Mouse (Mus musculus): ENCODE measurements around the gene Smu1. TPM values are rescaled to one million over a fixed set of nuclear protein-coding genes. Genes with fewer than 3 reads are reported as not detected.
A peak's percentile ranks its signal among the peaks of the same experiment; 100 is the strongest.

The Smu1 gene
- total and polyA plus RNA-seq, 3 experiments: 6.6 to 141 (median 51.4) TPM

DNA sequence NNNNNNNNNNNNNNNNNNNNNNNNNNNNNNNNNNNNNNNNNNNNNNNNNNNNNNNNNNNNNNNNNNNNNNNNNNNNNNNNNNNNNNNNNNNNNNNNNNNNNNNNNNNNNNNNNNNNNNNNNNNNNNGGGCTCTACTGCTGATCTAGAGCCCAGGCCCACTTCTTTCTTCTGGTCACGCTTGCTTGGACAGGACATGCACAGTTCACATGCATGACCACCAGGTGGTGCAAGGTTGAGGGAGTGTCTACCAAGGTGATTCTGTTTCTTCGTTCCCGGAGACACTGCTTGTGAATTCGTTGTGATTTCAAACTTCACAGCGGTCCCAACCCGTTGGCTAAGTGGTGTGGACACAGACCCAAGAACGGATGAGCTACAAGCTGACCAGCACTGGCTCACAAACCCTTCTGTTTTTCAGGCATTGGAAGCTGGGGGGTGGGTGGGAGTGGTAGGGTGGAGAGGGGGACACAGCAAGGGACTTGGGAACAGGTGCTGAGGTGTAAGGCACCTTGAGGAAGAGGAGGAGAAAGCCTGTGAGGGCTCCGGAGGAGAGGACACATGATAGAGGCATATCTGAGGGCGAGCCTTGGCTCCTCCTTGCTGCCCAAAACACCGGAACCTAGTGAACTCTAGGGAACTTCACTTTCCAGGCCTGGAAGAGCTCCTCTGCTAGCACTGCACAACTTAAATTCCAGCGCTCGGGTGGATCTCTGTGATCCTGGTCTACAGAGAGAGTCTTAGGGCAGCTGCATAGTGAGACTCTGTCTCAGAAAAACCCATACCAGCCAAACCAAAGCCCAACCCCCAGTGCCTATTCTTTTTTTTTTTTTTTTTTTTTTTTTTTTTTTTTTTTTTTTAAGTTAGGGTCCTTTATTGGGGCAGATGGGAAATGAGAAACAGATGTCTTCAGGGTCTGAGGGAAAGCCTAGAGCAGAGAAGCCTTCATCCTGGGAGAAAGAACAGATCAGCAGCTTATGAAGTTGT lies 16.8 kb upstream of the Smu1 start:
- Histone ChIP-seq H3K4me3 (ENCODE audit: low read depth, low read length) (no peak overlapping the region), H3K9me3 (replicated peaks) (no peaks in the 10 kb centered on the region), H3K4me1 (ENCODE audit: insufficient read depth, low read depth, low read length) (peaks cover 44% of the 10 kb centered on the region), H3K27me3 (ENCODE audit: insufficient read depth, low read length) (peaks cover 5% of the 10 kb centered on the region), H3K36me3 (replicated peaks) (no peaks in the 10 kb centered on the region)
- ATAC-seq (ENCODE audit: extremely low read depth, insufficient number of reproducible peaks, low FRiP score, poor library complexity, severe bottlenecking) (peak; percentile 54; the same call in 1 of the 2 replicates), DNase-seq (ENCODE audit: low spot score) (peak; percentile 55)
- TF ChIP-seq POLR2AphosphoS5 (IDR thresholded peaks at IDR 0.05; ENCODE audit: insufficient replicate concordance, low read depth, low read length) (no peak), GATA2 (IDR thresholded peaks at IDR 0.05; ENCODE audit: borderline replicate concordance, low read depth, low read length) (no peak), GATA1 (IDR thresholded peaks at IDR 0.05; ENCODE audit: borderline replicate concordance, low read length) (no peak), CTCF (IDR thresholded peaks at IDR 0.05; ENCODE audit: low read depth, low read length) (peak; percentile 88), TAL1 (conservative IDR thresholded peaks at IDR 0.05; ENCODE audit: low read depth, low read length) (no peak)

DNA sequence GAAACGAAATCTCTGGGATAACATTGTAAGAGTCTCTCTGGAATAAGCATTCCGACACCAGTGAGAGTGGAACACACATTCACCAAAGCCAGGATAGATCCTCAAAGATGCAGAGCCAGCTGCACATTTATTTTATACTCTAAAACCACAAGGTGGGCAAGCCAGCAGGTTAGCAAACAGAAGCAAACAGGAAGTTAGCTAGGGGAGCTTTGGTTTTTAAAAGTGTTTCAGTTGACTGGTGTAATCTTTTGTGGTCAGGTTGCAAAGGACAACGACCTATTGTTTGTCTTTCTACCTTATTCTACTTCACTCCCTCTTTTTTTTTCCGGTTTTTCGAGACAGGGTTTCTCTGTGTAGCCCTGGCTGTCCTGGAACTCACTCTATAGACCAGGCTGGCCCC lies 2.2 kb upstream of the Smu1 start:
- H3K4me3 ChIP-seq (ENCODE audit: low read depth, low read length): no peak overlapping the region
- ATAC-seq (ENCODE audit: extremely low read depth, insufficient number of reproducible peaks, low FRiP score, poor library complexity, severe bottlenecking): no peak
- H3K27me3 ChIP-seq (ENCODE audit: insufficient read depth, low read length): peaks cover 27% of the 10 kb centered on the region
- no peaks in the 10 kb centered on the region for H3K9me3 ChIP-seq (replicated peaks)
- H3K4me1 ChIP-seq (ENCODE audit: insufficient read depth, low read depth, low read length): peaks cover 24% of the 10 kb centered on the region
- peaks cover 9% of the 10 kb centered on the region for H3K36me3 ChIP-seq (replicated peaks)
- DNase-seq (ENCODE audit: low spot score): no peak
- TF ChIP-seq CTCF (IDR thresholded peaks at IDR 0.05; ENCODE audit: low read depth, low read length) (no peak), TAL1 (conservative IDR thresholded peaks at IDR 0.05; ENCODE audit: low read depth, low read length) (no peak), POLR2AphosphoS5 (IDR thresholded peaks at IDR 0.05; ENCODE audit: insufficient replicate concordance, low read depth, low read length) (no peak), GATA2 (IDR thresholded peaks at IDR 0.05; ENCODE audit: borderline replicate concordance, low read depth, low read length) (no peak), GATA1 (IDR thresholded peaks at IDR 0.05; ENCODE audit: borderline replicate concordance, low read length) (no peak)

DNA sequence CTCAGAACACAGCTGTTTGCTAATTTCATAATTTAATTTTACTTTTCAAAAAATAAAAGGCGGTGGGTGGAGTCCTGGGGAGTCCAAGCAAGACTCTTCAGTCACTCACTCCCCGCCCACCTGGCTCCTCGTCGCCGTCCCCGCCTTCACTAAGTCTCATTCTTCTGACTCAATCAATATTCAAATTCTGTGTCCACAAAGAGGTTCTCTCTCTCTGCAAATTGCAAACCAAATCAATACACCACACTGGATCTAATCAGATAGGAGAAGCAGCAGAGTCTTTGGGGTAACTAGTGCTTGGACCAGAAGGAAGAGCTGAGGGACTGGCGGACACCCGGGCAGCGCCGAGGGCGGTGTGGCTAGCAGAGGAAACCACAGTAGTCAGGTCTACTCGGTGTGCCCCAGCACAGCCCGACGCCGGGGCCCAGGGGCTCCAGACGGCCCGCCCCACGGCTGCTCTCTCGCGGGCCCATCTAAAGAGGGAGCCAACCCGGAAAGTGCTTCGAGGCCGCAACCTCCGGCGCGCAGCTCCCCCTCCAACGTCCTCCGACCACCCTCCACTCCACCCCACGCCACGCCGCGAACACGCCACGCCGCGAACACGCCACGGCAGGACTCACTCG lies 455 bp downstream of the Smu1 start:
- peaks cover 35% of the 10 kb centered on the region for H3K36me3 ChIP-seq (replicated peaks)
- H3K27me3 ChIP-seq (ENCODE audit: insufficient read depth, low read length): peaks cover 11% of the 10 kb centered on the region; the same call in 1 of the 2 replicates
- H3K4me1 ChIP-seq (ENCODE audit: insufficient read depth, low read depth, low read length): peaks cover 21% of the 10 kb centered on the region
- H3K9me3 ChIP-seq (replicated peaks): no peaks in the 10 kb centered on the region
- TF ChIP-seq GATA1 (IDR thresholded peaks at IDR 0.05; ENCODE audit: borderline replicate concordance, low read length) (no peak), POLR2AphosphoS5 (IDR thresholded peaks at IDR 0.05; ENCODE audit: insufficient replicate concordance, low read depth, low read length) (no peak), TAL1 (conservative IDR thresholded peaks at IDR 0.05; ENCODE audit: low read depth, low read length) (no peak), GATA2 (IDR thresholded peaks at IDR 0.05; ENCODE audit: borderline replicate concordance, low read depth, low read length) (no peak), CTCF (IDR thresholded peaks at IDR 0.05; ENCODE audit: low read depth, low read length) (no peak)
- H3K4me3 ChIP-seq (ENCODE audit: low read depth, low read length): peak overlapping the region; percentile 99
- DNase-seq (ENCODE audit: low spot score) (peak; percentile 50), ATAC-seq (ENCODE audit: extremely low read depth, insufficient number of reproducible peaks, low FRiP score, poor library complexity, severe bottlenecking) (no peak)

DNA sequence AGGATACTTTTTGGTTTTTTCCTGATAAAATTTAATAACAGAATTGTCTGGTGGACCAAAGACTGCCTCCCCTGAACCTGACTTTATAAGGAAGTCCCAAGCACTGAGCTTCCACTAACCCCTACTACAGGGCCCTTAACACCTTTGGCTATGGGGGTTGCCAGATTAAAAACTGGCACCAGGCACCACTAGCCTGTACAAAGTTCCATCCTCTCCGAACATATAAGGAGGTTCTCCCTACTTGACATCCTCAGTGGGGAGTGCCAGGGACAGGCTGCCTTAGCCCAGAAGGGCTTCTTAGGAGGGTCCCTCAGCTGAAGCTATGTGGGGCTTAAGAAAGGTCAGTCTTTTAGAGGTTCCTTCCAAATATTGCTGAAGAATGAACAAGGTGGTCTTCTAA lies 22.4 kb downstream of the Smu1 start:
- no peak overlapping the region for H3K4me3 ChIP-seq (ENCODE audit: low read depth, low read length)
- no peak for ATAC-seq (ENCODE audit: extremely low read depth, insufficient number of reproducible peaks, low FRiP score, poor library complexity, severe bottlenecking)
- no peaks in the 10 kb centered on the region for H3K9me3 ChIP-seq (replicated peaks)
- DNase-seq (ENCODE audit: low spot score): no peak
- H3K36me3 ChIP-seq (replicated peaks): peaks cover 83% of the 10 kb centered on the region
- TF ChIP-seq GATA2 (IDR thresholded peaks at IDR 0.05; ENCODE audit: borderline replicate concordance, low read depth, low read length) (no peak), CTCF (IDR thresholded peaks at IDR 0.05; ENCODE audit: low read depth, low read length) (no peak), TAL1 (conservative IDR thresholded peaks at IDR 0.05; ENCODE audit: low read depth, low read length) (no peak), POLR2AphosphoS5 (IDR thresholded peaks at IDR 0.05; ENCODE audit: insufficient replicate concordance, low read depth, low read length) (no peak), GATA1 (IDR thresholded peaks at IDR 0.05; ENCODE audit: borderline replicate concordance, low read length) (no peak)
- H3K4me1 ChIP-seq (ENCODE audit: insufficient read depth, low read depth, low read length): no peaks in the 10 kb centered on the region; the same call in none of the 2 replicates
- H3K27me3 ChIP-seq (ENCODE audit: insufficient read depth, low read length): no peaks in the 10 kb centered on the region

DNA sequence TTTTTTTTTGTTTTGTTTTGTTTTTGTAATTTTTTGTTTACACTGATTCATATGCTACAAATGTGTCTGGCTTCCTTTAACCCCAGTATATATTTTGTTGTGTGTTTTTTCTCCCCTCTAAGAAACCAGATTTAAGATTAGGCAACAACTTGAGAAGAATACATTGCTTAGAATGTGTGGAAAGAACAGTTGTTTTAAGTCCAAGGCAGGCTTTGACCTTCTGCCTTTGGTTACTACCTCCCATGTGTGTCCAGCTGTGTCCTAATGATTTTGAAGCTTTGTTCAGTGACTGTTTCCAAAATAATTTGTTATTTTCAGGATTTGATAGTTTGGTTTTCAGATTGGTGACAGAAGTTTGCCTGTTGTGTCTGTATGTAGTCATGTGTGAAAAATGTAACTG lies 26.5 kb downstream of the Smu1 start:
- H3K4me3 ChIP-seq (ENCODE audit: low read depth, low read length): no peak overlapping the region
- ATAC-seq (ENCODE audit: extremely low read depth, insufficient number of reproducible peaks, low FRiP score, poor library complexity, severe bottlenecking) (no peak), DNase-seq (ENCODE audit: low spot score) (no peak)
- peaks cover 81% of the 10 kb centered on the region for H3K36me3 ChIP-seq (replicated peaks)
- no peaks in the 10 kb centered on the region for H3K9me3 ChIP-seq (replicated peaks)
- peaks cover 22% of the 10 kb centered on the region for H3K4me1 ChIP-seq (ENCODE audit: insufficient read depth, low read depth, low read length)
- no peaks in the 10 kb centered on the region for H3K27me3 ChIP-seq (ENCODE audit: insufficient read depth, low read length)
- TF ChIP-seq POLR2AphosphoS5 (IDR thresholded peaks at IDR 0.05; ENCODE audit: insufficient replicate concordance, low read depth, low read length) (no peak), GATA2 (IDR thresholded peaks at IDR 0.05; ENCODE audit: borderline replicate concordance, low read depth, low read length) (no peak), TAL1 (conservative IDR thresholded peaks at IDR 0.05; ENCODE audit: low read depth, low read length) (no peak), CTCF (IDR thresholded peaks at IDR 0.05; ENCODE audit: low read depth, low read length) (no peak), GATA1 (IDR thresholded peaks at IDR 0.05; ENCODE audit: borderline replicate concordance, low read length) (no peak)

DNA sequence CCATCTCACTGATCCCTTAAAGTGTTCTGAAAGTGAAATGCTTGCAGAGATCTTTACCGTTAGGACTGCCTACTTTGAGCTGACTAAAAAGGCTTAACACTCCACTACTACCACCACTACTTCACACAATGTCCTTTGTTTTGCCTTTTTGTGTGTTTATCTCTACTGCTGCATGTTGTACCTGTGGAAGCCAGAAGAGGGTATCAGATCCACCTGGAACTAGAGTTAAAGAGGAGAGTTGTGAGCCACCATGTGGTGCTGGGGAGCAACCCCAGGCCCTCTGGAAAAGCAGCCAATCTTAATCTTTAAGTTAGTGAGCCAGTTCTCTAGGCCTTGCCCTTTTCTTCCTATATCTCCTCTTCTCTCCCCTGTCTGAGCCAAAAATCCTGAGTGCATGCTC lies 30.5 kb downstream of the Smu1 start:
- Histone ChIP-seq H3K9me3 (replicated peaks) (no peaks in the 10 kb centered on the region), H3K36me3 (replicated peaks) (peaks cover 76% of the 10 kb centered on the region), H3K27me3 (ENCODE audit: insufficient read depth, low read length) (no peaks in the 10 kb centered on the region), H3K4me1 (ENCODE audit: insufficient read depth, low read depth, low read length) (peaks cover 46% of the 10 kb centered on the region), H3K4me3 (ENCODE audit: low read depth, low read length) (no peak overlapping the region; the same call in 1 of the 2 replicates)
- ATAC-seq (ENCODE audit: extremely low read depth, insufficient number of reproducible peaks, low FRiP score, poor library complexity, severe bottlenecking) (no peak), DNase-seq (ENCODE audit: low spot score) (no peak)
- no peak for TF ChIP-seq TAL1 (conservative IDR thresholded peaks at IDR 0.05; ENCODE audit: low read depth, low read length)
- no peak for TF ChIP-seq POLR2AphosphoS5 (IDR thresholded peaks at IDR 0.05; ENCODE audit: insufficient replicate concordance, low read depth, low read length)
- TF ChIP-seq GATA1 (IDR thresholded peaks at IDR 0.05; ENCODE audit: borderline replicate concordance, low read length): no peak
- TF ChIP-seq CTCF (IDR thresholded peaks at IDR 0.05; ENCODE audit: low read depth, low read length): no peak
- TF ChIP-seq GATA2 (IDR thresholded peaks at IDR 0.05; ENCODE audit: borderline replicate concordance, low read depth, low read length): no peak
